Mouse (Mus musculus) stomach, embryonic 14.5 days (tissue): ENCODE data around the gene Pced1b. TPM values are rescaled to one million over a fixed set of nuclear protein-coding genes. Genes with fewer than 3 reads are reported as not detected.
"Not testable (repeated sequence)": the region's sequence is repeated elsewhere in the genome, so short reads cannot be mapped to it uniquely, and the experiment has no call there.

Source experiments
- ATAC-seq: fragments of 200-750 bp; cut with Nextera tagmentation; 2 replicates; pipeline ENCODE4 v1.8.0; 2017; ENCODE audit warnings: low read depth, moderate TSS enrichment; ENCODE audit not compliant: insufficient number of reproducible peaks, insufficient read depth, low FRiP score
- H3K27ac ChIP-seq: fragments of 300-500 bp; sonication (generic); 2 replicates; pipeline ENCODE4 v1.5.1; 2014; ENCODE audit warnings: mild to moderate bottlenecking, low read length, moderate library complexity, mixed read lengths
- H3K27me3 ChIP-seq: fragments of 300-500 bp; sonication (generic); 2 replicates; pipeline ENCODE4 v1.6.1; 2014; ENCODE audit warnings: low read length, control low read depth, mixed read lengths; ENCODE audit not compliant: control insufficient read depth, insufficient read depth
- H3K36me3 ChIP-seq: fragments of 300-500 bp; sonication (generic); 2 replicates; pipeline ENCODE4 v1.6.1; 2014; ENCODE audit warnings: mild to moderate bottlenecking, control low read depth, low read length, moderate library complexity, mixed read lengths; ENCODE audit not compliant: control insufficient read depth, insufficient read depth
- H3K4me1 ChIP-seq: fragments of 300-500 bp; sonication (generic); 2 replicates; pipeline ENCODE4 v1.6.1; 2014; ENCODE audit warnings: low read length, control low read depth, mixed read lengths; ENCODE audit not compliant: control insufficient read depth, insufficient read depth
- H3K4me2 ChIP-seq: fragments of 300-500 bp; sonication (generic); replicated peaks from 2 replicates; pipeline ENCODE4 v1.6.1; 2014; ENCODE audit warnings: low read depth, low read length, control low read depth
- H3K4me3 ChIP-seq: fragments of 300-500 bp; sonication (generic); 2 replicates; pipeline ENCODE4 v1.5.1; 2014; ENCODE audit warnings: low read depth, low read length, control low read depth
- H3K9ac ChIP-seq: fragments of 300-500 bp; sonication (generic); replicated peaks from 2 replicates; pipeline ENCODE4 v1.6.1; 2014; ENCODE audit warnings: low read depth, mild to moderate bottlenecking, control low read depth, low read length, moderate library complexity, mixed read lengths
- H3K9me3 ChIP-seq: fragments of 300-500 bp; sonication (generic); 2 replicates; pipeline ENCODE4 v1.6.1; 2016; ENCODE audit warnings: low read depth, low read length, control low read depth; ENCODE audit not compliant: control insufficient read depth
- WGBS: fragments of 180-500 bp; shearing (Covaris S2); extraction: QIAGEN DNeasy Blood & Tissue Kit; methylation state at CpG from one replicate; pipeline ENCODE4 v1.1.7; 2014; 5-methylcytosine and 5-hydroxymethylcytosine counted together
- polyA plus RNA-seq: library from polyadenylated mRNA; unstranded; fragments of >200 nt; fragmentation: Nextera tagmentation; extraction: Ambion mirVana; gene quantifications from 2 replicates; pipeline ENCODE4 v1.2.1, GENCODE M21; 2014

The Pced1b gene
- polyA plus RNA-seq, 1 experiment from 2014 or later, result 4.1 TPM

DNA sequence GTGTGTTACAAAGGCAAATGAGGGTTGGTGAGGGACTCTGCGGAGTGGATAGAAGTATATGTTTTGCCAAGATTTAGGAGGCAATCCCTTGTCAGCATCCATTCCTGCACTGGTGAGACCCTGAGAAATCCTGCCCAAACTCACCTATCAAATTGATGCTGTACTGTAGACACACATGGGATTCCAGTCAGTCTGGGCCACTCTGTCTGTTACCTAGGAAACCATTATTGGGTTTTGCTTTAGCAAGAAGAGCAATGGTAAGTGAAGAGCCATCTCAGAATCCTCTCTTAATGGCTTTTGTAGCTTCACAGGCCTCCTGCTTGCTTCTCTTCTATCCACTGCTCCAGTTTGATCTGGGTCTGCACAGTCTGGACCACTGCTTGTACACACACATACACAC is 110.1 kb downstream of the Pced1b start:
- Histone ChIP-seq H3K27ac (no peak overlapping the region), H3K4me1 (no peaks in the 10 kb centered on the region), H3K9ac (no peak overlapping the region), H3K9me3 (no peaks in the 10 kb centered on the region), H3K4me3 (no peak overlapping the region), H3K4me2 (no peak overlapping the region), H3K27me3 (no peaks in the 10 kb centered on the region), H3K36me3 (no peaks in the 10 kb centered on the region)
- no peak for ATAC-seq
- WGBS, result 94% methylated on average over 1 of the region's 1 CpGs

DNA sequence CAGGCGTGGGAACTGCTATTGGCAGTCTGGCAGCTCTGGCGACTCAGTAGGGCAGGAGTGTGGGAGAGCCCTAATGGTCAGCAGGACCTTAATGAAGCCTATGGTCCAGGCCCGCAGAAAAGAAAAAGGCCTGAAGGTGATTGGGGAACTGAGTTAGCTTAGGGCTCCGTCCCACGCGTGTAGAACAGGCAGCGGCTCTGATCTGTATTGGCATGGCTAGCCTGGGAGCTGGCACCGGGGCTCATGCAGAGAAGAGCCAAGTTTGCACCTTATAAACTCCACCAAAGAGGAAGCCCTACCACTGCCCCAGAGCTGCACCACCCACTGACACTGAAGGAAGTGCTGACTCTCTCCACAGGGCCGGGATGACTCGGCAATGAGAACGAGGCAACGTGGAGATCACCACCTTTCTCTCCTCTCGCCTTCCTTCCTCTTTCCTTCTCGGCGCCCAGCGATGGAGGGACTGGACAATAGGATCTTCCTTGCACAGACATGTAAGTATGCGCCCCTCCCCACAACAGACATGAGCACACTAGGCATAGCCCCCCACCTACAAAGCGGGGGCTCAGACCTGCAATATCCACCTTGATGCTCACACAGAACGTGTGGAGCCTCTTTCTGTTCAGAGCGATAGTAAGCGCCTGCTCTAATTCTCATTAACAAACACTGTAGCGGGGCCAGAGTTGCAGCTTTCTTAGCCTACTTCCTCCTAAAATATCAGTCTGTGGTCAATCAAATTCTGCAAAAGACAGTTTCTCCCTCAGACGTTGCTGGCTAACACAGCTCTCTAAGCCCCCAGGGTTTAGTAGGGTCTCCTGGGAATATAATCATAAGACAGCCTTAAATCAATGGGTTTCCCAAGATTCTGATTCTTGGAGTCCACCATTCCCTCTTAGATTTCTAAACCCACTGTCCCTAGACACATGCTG is 114.2 kb downstream of the Pced1b start:
- Histone ChIP-seq H3K9me3 (no peaks in the 10 kb centered on the region), H3K4me3 (no peak overlapping the region), H3K9ac (no peak overlapping the region), H3K27me3 (no peaks in the 10 kb centered on the region), H3K36me3 (no peaks in the 10 kb centered on the region), H3K27ac (no peak overlapping the region), H3K4me2 (no peak overlapping the region), H3K4me1 (no peaks in the 10 kb centered on the region)
- WGBS, result 79% methylated on average over 23 of the region's 23 CpGs
- ATAC-seq, result 0 out of 2 replicates have a peak, but pooled peaks have one; percentile 53

- H3K4me1 ChIP-seq, result no peaks in the 10 kb centered on the region
- H3K27ac ChIP-seq, result no peak overlapping the region
- ATAC-seq, result no peak
- H3K4me2 ChIP-seq, result no peak overlapping the region
- 64% methylated on average over 8 of the region's 8 CpGs for WGBS
- no peak overlapping the region for H3K4me3 ChIP-seq
- H3K27me3 ChIP-seq, result no peaks in the 10 kb centered on the region
- H3K9me3 ChIP-seq, result no peaks in the 10 kb centered on the region
- no peaks in the 10 kb centered on the region for H3K36me3 ChIP-seq
- no peak overlapping the region for H3K9ac ChIP-seq
Observed at GRCm38 (mm10) chr15:97361771-97362171, 114.9 kb downstream of the Pced1b start.

- H3K27ac ChIP-seq, H3K9me3 ChIP-seq, H3K36me3 ChIP-seq, H3K4me3 ChIP-seq, H3K4me2 ChIP-seq, H3K9ac ChIP-seq, H3K4me1 ChIP-seq, ATAC-seq, H3K27me3 ChIP-seq: not testable (repeated sequence)
- WGBS, result 84% methylated on average over 3 of the region's 3 CpGs
Observed at GRCm38 (mm10) chr15:97364271-97364670, 117.4 kb downstream of the Pced1b start.

DNA sequence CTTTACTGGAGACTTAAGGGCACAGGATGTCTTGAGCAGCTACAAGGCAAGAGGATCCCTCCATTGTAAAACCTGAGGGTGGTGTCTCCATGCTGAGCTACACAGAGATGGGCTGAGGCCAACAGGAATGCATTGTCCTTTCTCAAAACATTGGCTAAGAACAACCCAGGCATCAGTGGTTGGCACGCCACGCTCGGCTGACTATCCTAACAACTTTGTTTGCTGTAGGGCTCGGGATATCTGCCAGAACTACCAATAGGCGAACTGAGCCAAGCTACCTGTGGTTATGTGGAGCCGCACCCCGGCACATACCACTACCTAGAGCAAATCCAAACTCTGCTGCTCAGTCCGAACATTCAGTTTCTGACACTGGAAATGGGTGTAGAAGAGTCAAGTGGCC is 118.1 kb downstream of the Pced1b start:
- H3K9me3 ChIP-seq, result no peaks in the 10 kb centered on the region
- H3K4me3 ChIP-seq, result no peak overlapping the region
- no peak overlapping the region for H3K27ac ChIP-seq
- no peak overlapping the region for H3K4me2 ChIP-seq
- 84% methylated on average over 8 of the region's 8 CpGs for WGBS
- no peaks in the 10 kb centered on the region for H3K36me3 ChIP-seq
- no peaks in the 10 kb centered on the region for H3K4me1 ChIP-seq
- no peaks in the 10 kb centered on the region for H3K27me3 ChIP-seq
- no peak for ATAC-seq
- no peak overlapping the region for H3K9ac ChIP-seq

- WGBS, result 78% methylated on average over 9 of the region's 9 CpGs
- Histone ChIP-seq H3K9me3 (no peaks in the 10 kb centered on the region), H3K27me3 (no peaks in the 10 kb centered on the region), H3K4me3 (no peak overlapping the region), H3K9ac (no peak overlapping the region), H3K4me2 (no peak overlapping the region), H3K4me1 (no peaks in the 10 kb centered on the region), H3K27ac (no peak overlapping the region), H3K36me3 (no peaks in the 10 kb centered on the region)
- no peak for ATAC-seq
Observed at GRCm38 (mm10) chr15:97368035-97368608, 121.2 kb downstream of the Pced1b start.

GRCm38 (mm10) chr15:97368631-97369030 is 121.7 kb downstream of the Pced1b start:
- no peaks in the 10 kb centered on the region for H3K36me3 ChIP-seq
- H3K9me3 ChIP-seq, result no peaks in the 10 kb centered on the region
- H3K27me3 ChIP-seq, result no peaks in the 10 kb centered on the region
- peaks cover 5% of the 10 kb centered on the region; the same call in 1 of the 2 replicates for H3K4me1 ChIP-seq
- H3K4me2 ChIP-seq, result no peak overlapping the region
- H3K27ac ChIP-seq, result no peak overlapping the region
- no peak overlapping the region for H3K9ac ChIP-seq
- no peak overlapping the region for H3K4me3 ChIP-seq
- 84% methylated on average over 7 of the region's 7 CpGs for WGBS
- ATAC-seq, result no peak

GRCm38 (mm10) chr15:97369144-97369543 is 122.2 kb downstream of the Pced1b start:
- peaks cover 8% of the 10 kb centered on the region; the same call in 1 of the 2 replicates for H3K4me1 ChIP-seq
- no peaks in the 10 kb centered on the region for H3K9me3 ChIP-seq
- H3K4me2 ChIP-seq, result no peak overlapping the region
- WGBS, result 90% methylated on average over 10 of the region's 10 CpGs
- no peak for ATAC-seq
- H3K36me3 ChIP-seq, result no peaks in the 10 kb centered on the region
- H3K27me3 ChIP-seq, result no peaks in the 10 kb centered on the region
- H3K4me3 ChIP-seq, result no peak overlapping the region
- no peak overlapping the region for H3K9ac ChIP-seq
- H3K27ac ChIP-seq, result no peak overlapping the region
